Mouse (Mus musculus) erythroblast, embryonic 14.5 days (primary cell): ENCODE data around the gene Angpt4.

Experiments used
- GATA1 ChIP-seq: IDR thresholded peaks from 2 replicates; pipeline ENCODE4 v1.6.1; 2012; ENCODE audit warnings: low read length, inconsistent platforms, mixed read lengths
- TAL1 ChIP-seq: IDR thresholded peaks from 3 replicates; pipeline ENCODE4 v1.6.1; 2012; ENCODE audit warnings: low read length, inconsistent platforms, mixed read lengths

DNA sequence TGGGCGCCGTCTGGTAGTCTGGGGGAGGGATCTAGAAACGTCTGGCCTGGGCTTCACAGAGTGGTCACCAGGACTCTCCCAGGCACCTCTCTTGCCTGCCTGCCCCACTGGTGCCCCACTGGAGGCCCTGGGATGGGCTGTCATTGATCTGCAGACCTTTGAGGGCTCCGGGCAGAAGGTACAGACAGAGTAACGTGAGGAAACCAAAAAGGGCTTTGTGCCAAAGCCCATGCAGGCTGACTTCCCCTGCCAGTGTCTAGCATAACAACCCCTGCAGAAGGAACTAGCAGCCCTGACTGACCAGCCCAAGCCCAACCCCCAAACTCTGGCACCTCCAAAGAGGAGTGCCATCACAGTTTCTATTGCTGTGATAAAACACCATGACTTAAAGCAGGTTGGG, 15.1 kb upstream of the Angpt4 start:
- TF ChIP-seq GATA1 (no peak), TAL1 (no peak)
